Mouse (Mus musculus) lung, postnatal 4 days (tissue): ENCODE results near the gene Pnpla7.

ENCODE experiments used
- DNase-seq, 2 experiments: peaks; one replicate each; pipeline ENCODE4 v3.0.0; 2021

Pnpla7 gene

GRCm38 (mm10) chr2:24996471-24996870 is 20.6 kb downstream of the Pnpla7 start:
- no peak for DNase-seq

GRCm38 (mm10) chr2:25000544-25001235 is 24.9 kb downstream of the Pnpla7 start:
- peak in 1 of 2 experiments; percentile 37 for DNase-seq

- no peak for DNase-seq
Measured at GRCm38 (mm10) chr2:25003946-25004786, 28.3 kb downstream of the Pnpla7 start.

- DNase-seq = no peak
Measured at GRCm38 (mm10) chr2:25006767-25007166, 30.9 kb downstream of the Pnpla7 start.

- no peak for DNase-seq
Measured at GRCm38 (mm10) chr2:25008250-25008649, 32.4 kb downstream of the Pnpla7 start.

GRCm38 (mm10) chr2:25022678-25023077 is 46.8 kb downstream of the Pnpla7 start:
- no peak for DNase-seq

- DNase-seq = no peak
Measured at GRCm38 (mm10) chr2:25025109-25025508, 49.3 kb downstream of the Pnpla7 start.

GRCm38 (mm10) chr2:25034994-25035393 is 59.2 kb downstream of the Pnpla7 start:
- no peak for DNase-seq

GRCm38 (mm10) chr2:25040089-25040488 is 64.3 kb downstream of the Pnpla7 start:
- DNase-seq = no peak

- no peak for DNase-seq
Measured at GRCm38 (mm10) chr2:25050921-25051320, 75.1 kb downstream of the Pnpla7 start.

GRCm38 (mm10) chr2:25051450-25051849 is 75.6 kb downstream of the Pnpla7 start:
- no peak for DNase-seq

GRCm38 (mm10) chr2:25053101-25053500 is 77.3 kb downstream of the Pnpla7 start:
- DNase-seq = no peak

GRCm38 (mm10) chr2:25054221-25055067 is 78.6 kb downstream of the Pnpla7 start, which contains the start of gene Nsmf:
Gene Nsmf, plus strand, starts transcription at chr2:25054355.
- DNase-seq = peak; percentile 90 to 92

- peak; percentile 19 to 40 for DNase-seq
Measured at GRCm38 (mm10) chr2:25055068-25055405, 79.2 kb downstream of the Pnpla7 start.

GRCm38 (mm10) chr2:25055409-25056155 is 79.7 kb downstream of the Pnpla7 start:
- no peak for DNase-seq

GRCm38 (mm10) chr2:25058926-25059325 is 83.1 kb downstream of the Pnpla7 start:
- no peak for DNase-seq

GRCm38 (mm10) chr2:25063523-25063922 is 87.7 kb downstream of the Pnpla7 start:
- no peak for DNase-seq

- no peak for DNase-seq
Measured at GRCm38 (mm10) chr2:25064285-25064684, 88.5 kb downstream of the Pnpla7 start.

GRCm38 (mm10) chr2:25065537-25065936 is 89.7 kb downstream of the Pnpla7 start:
- DNase-seq = no peak

- no peak for DNase-seq
Measured at GRCm38 (mm10) chr2:25066552-25066951, 90.7 kb downstream of the Pnpla7 start.

- DNase-seq = no peak
Measured at GRCm38 (mm10) chr2:25069537-25069936, 93.7 kb downstream of the Pnpla7 start.

- DNase-seq = no peak
Measured at GRCm38 (mm10) chr2:25072398-25072797, 96.6 kb downstream of the Pnpla7 start.
